Mouse (Mus musculus): ENCODE data around the gene Uqcrh.

Gene Uqcrh

GRCm38 (mm10) chr4:116040466-116040865, 34.4 kb downstream of the Uqcrh start:
- TF ChIP-seq GATA4 (IDR thresholded peaks at IDR 0.05; ENCODE audit: insufficient replicate concordance, low read length): peak; percentile 41; the same call in 1 of the 2 replicates

- no peak for TF ChIP-seq GATA4 (IDR thresholded peaks at IDR 0.05; ENCODE audit: insufficient replicate concordance, low read length)
Measured at GRCm38 (mm10) chr4:116033374-116033773, 41.5 kb downstream of the Uqcrh start.

GRCm38 (mm10) chr4:116032906-116033305, 42.0 kb downstream of the Uqcrh start:
- TF ChIP-seq GATA4 (IDR thresholded peaks at IDR 0.05; ENCODE audit: insufficient replicate concordance, low read length): no peak

DNA sequence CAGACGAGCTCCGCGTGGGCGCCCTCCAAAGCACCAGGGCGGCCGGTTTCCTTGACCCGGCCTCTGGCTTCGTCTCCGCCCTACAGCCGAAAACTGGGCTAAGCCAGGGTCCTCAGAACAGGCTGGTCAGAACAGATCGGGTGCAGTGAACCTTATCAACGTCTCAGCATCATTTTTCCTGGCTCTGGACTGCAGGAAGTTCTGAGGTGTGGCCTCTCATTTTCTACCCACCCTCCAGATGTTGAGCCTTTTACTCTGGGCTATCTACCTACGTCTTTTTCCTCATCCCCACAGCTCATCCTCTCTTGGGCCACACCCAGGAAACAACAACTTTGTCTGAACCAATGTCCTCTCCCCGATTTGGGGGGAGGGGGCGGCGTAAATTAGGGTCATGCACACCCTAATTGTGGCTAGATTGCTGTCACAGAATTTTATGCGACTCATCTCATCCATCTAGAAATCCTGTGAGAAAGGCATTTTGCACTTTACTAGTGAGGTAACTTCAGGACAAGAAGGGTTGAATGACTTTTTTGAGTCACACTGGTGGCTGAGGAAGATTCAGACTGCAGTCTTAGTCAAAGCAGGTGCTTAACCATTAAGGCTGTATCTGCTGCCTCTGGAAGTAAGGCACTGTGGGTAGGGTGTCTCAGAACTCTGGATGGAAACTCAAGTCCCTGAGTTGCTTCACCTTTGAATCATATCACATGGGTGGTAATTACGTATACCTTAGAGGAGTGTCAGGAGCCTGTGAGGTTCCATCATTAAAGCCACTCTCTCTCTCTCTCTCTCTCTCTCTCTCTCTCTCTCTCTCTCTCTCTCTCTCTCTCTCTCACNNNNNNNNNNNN, 56.7 kb downstream of the Uqcrh start, which contains the start of gene Faah:
Faah (minus strand) TSS at position 25 of the 845 bp plus-strand sequence.
- no peak for TF ChIP-seq GATA4 (IDR thresholded peaks at IDR 0.05; ENCODE audit: insufficient replicate concordance, low read length)

DNA sequence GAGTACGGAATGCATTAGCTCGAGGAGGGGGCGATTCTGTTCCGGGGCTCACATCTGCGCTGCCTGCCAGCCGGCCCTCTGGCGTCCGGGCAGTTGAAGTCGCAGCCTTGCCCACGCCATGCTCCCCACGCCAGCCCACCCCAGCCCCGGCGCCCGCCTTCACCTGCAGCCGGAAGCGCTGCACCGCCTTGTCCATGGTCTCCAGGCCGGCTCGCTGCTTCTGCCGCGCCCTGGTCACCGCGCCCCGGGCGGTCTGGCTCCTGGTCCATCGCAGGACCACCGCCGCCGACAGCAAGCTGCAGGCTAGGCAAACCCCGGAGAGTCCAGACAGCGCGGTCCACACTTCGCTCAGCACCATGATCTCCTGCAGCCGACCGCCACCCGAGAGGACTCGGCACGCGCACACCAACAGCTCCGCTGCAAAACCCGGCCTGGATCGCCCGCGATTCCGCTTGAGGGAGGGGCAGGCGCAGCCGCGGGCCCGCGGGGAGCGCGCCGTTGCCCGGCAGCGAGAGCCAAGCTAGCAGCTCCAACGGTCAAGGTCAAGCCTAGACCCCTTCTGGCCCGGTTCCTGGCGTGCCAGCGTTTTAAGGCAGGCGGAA, 57.5 kb downstream of the Uqcrh start:
- no peak; the same call in 1 of the 2 replicates for TF ChIP-seq GATA4 (IDR thresholded peaks at IDR 0.05; ENCODE audit: insufficient replicate concordance, low read length)

Data from liver, adult (tissue).